15 mouse cellular contexts compared by ENCODE assay signal in the genomic region with DNA sequence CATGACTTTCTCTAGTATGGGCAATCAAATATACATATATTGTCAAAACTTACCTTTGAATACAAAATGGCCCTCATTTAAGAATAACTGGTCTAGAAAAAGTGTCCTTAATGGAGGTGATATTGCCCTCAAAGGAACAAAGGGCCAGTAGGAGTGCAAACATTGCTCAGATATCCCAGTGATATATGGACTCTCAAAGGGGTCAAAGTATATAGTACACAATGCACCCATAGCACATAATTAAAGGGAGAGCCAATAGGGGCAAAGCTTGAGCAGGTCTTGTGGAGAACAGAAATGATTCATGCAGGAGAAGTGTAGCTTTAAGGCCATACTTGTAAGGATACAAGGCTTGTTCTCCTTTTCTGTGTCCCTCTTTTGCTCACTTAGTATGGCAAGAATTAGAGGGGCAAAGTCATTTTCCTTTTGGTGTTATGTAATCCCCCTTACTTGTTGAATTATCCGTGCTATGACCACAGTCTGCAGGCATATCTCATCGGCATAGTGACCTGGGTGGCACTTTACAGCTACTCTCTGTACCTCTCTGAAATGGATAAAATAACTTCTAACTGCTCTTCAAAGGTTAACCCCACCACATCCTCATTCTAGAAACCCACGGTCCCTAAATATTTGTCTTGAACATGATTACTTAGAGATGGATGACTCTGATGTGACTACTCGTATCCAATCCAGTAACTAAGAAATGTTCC.
"Had no signal": no experiment of that assay in that cellular context is flagged by ENCODE, and none has a peak within 500 bp of the region (broad histone marks: within the 10 kb centered on the region; RNA-seq: fewer than 3 reads in every experiment).

No protein-coding gene starts in this region.

- H3K9ac ChIP-seq: kidney, embryonic 15.5 days; limb, embryonic 13.5 days; liver, embryonic 15.5 days; neural tube, embryonic 12.5 days had no signal

- H3K36me3 ChIP-seq: kidney, embryonic 15.5 days; limb, embryonic 13.5 days; liver, embryonic 15.5 days; neural tube, embryonic 12.5 days had no signal

- ATAC-seq: lung, postnatal 0 days had no signal

- H3K9me3 ChIP-seq: kidney, embryonic 15.5 days; limb, embryonic 13.5 days; liver, embryonic 15.5 days; neural tube, embryonic 12.5 days had no signal

- DNase-seq: kidney, adult 2 months; kidney, postnatal 14 days; layer of hippocampus, adult 9-11 months; left cerebral cortex, postnatal 4 days; lung, adult 2 months; lung, postnatal 36 days; midbrain, embryonic 14.5 days; right cerebral cortex, postnatal 4 days; spleen, adult 18-20 months had no signal

- H3K4me2 ChIP-seq: kidney, embryonic 15.5 days; limb, embryonic 13.5 days; liver, embryonic 11.5 days; liver, embryonic 15.5 days; neural tube, embryonic 12.5 days had no signal

- H3K27ac ChIP-seq: kidney, embryonic 15.5 days; limb, embryonic 13.5 days; liver, embryonic 15.5 days; neural tube, embryonic 12.5 days had no signal

- H3K4me1 ChIP-seq: kidney, embryonic 15.5 days; liver, embryonic 15.5 days had no signal

- H3K27me3 ChIP-seq: kidney, embryonic 15.5 days; limb, embryonic 13.5 days; liver, embryonic 15.5 days; neural tube, embryonic 12.5 days had no signal

- H3K4me3 ChIP-seq: kidney, embryonic 15.5 days; limb, embryonic 13.5 days; liver, embryonic 15.5 days; neural tube, embryonic 12.5 days had no signal
